Mouse (Mus musculus): ENCODE data around the gene Gpatch8. TPM values are rescaled to one million over a fixed set of nuclear protein-coding genes. Genes with fewer than 3 reads are reported as not detected.

Gene Gpatch8
- total and polyA plus RNA-seq, 3 experiments = 11.5 to 24.7 (median 16.6) TPM

GRCm38 (mm10) chr11:102428981-102429540 is 127.1 kb downstream of the Gpatch8 start:
- Histone ChIP-seq H3K36me3 (replicated peaks in 1 of 2; ENCODE audit: control insufficient read depth in 1 of 2, insufficient read depth in 1 of 2, low read length in 1 of 2) (peaks cover 0 to 11% of the 10 kb centered on the region in 2 experiments), H3K4me1 (ENCODE audit: control insufficient read depth in 1 of 2, insufficient read depth in 2 of 2) (peaks cover 19 to 46% of the 10 kb centered on the region in 2 experiments), H3K27me3 (replicated peaks) (no peaks in the 10 kb centered on the region), H3K4me3 (replicated peaks in 1 of 3; ENCODE audit: low read depth in 2 of 3, low read length in 2 of 3, poor library complexity in 1 of 3) (peak overlapping the region in 1 of 3 experiments; percentile 68), H3K79me2 (replicated peaks; ENCODE audit: control insufficient read depth, extremely low read depth, insufficient read depth, poor library complexity, severe bottlenecking) (no peaks in the 10 kb centered on the region), H3K9me3 (replicated peaks; ENCODE audit: low read length) (no peaks in the 10 kb centered on the region), H3K27ac (ENCODE audit: insufficient read depth, low read depth) (no peak overlapping the region), H3K4me2 (ENCODE audit: insufficient read depth, low read depth, poor library complexity, severe bottlenecking) (no peak overlapping the region), H3K9ac (ENCODE audit: insufficient read depth, low read depth) (no peak overlapping the region)
- in situ Hi-C loops (cut with MboI; ENCODE audit: low pct_ligation_motif_present, low pct_unique_long_range_greater_than_20kb, low sequenced_read_pairs) = no loop called here
- dilution Hi-C loops (cut with MboI; ENCODE audit: extremely low pct_ligation_motif_present, extremely low pct_unique_long_range_greater_than_20kb, low sequenced_read_pairs) = no loop called here
- no peak for DNase-seq (ENCODE audit: extremely low read depth)
- TF ChIP-seq NELFE (IDR thresholded peaks at IDR 0.05; ENCODE audit: low read depth, low read length) (no peak), PAX5 (IDR thresholded peaks at IDR 0.05; ENCODE audit: low read length) (no peak), ZC3H11A (IDR thresholded peaks at IDR 0.05; ENCODE audit: low read depth, low read length) (no peak), JUND (conservative IDR thresholded peaks at IDR 0.05; ENCODE audit: low read depth, low read length) (no peak), HCFC1 (IDR thresholded peaks at IDR 0.05; ENCODE audit: low read depth, low read length) (no peak), SMC3 (IDR thresholded peaks at IDR 0.05; ENCODE audit: low read depth, low read length) (no peak), ZNF384 (IDR thresholded peaks at IDR 0.05; ENCODE audit: low read depth, low read length) (no peak), MYC (IDR thresholded peaks at IDR 0.05; ENCODE audit: low read depth, low read length) (no peak), E2F4 (IDR thresholded peaks at IDR 0.05; ENCODE audit: insufficient replicate concordance, low read depth, low read length) (no peak), MAZ (IDR thresholded peaks at IDR 0.05; ENCODE audit: low read depth, low read length) (no peak), MEF2A (IDR thresholded peaks at IDR 0.05; ENCODE audit: borderline replicate concordance, low read depth, low read length) (no peak), ZMIZ1 (IDR thresholded peaks at IDR 0.05; ENCODE audit: low read depth, low read length) (no peak), MAX (IDR thresholded peaks at IDR 0.05; ENCODE audit: low read length) (no peak), RCOR1 (conservative IDR thresholded peaks at IDR 0.05; ENCODE audit: low read depth, low read length) (no peak), IRF4 (IDR thresholded peaks at IDR 0.05; ENCODE audit: low read depth, low read length) (no peak), NRF1 (IDR thresholded peaks at IDR 0.05; ENCODE audit: low read depth, low read length) (no peak), CTCF (conservative IDR thresholded peaks at IDR 0.05 in 1 of 2, IDR thresholded peaks at IDR 0.05 in 1 of 2; ENCODE audit: low read depth in 2 of 2, low read length in 2 of 2) (no peak), POLR2A (IDR thresholded peaks at IDR 0.05; ENCODE audit: low read depth, low read length) (no peak)

Other genes starting within 250 kb of the Gpatch8 start
- gene Ubtf, start 236.7 kb downstream of the Gpatch8 start, total RNA-seq (2012; rRNA removed) = 126 and 142 TPM in 2 replicates
- gene Ubtf, start 236.7 kb downstream of the Gpatch8 start, total RNA-seq (2014; rRNA removed) = 89.9 and 99.8 TPM in 2 replicates
- gene Ubtf, start 236.7 kb downstream of the Gpatch8 start, polyA plus RNA-seq (2012; ENCODE audit: insufficient read length, low read depth) = 124 and 149 TPM in 2 replicates
- 0.08 TPM in 1 of 2 replicates, not detected in the other for gene Slc4a1, start 190.2 kb downstream of the Gpatch8 start, total RNA-seq (2012; rRNA removed)
- gene Slc4a1, start 190.2 kb downstream of the Gpatch8 start, total RNA-seq (2014; rRNA removed) = 0.04 TPM in 1 of 2 replicates, not detected in the other
- gene Slc4a1, start 190.2 kb downstream of the Gpatch8 start, polyA plus RNA-seq (2012; ENCODE audit: insufficient read length, low read depth) = not detected in 2 replicates
- 9.0 and 16.3 TPM in 2 replicates for gene Rundc3a, start 163.0 kb downstream of the Gpatch8 start, total RNA-seq (2012; rRNA removed)
- 1.3 and 1.4 TPM in 2 replicates for gene Rundc3a, start 163.0 kb downstream of the Gpatch8 start, total RNA-seq (2014; rRNA removed)
- 3.3 and 4.8 TPM in 2 replicates for gene Rundc3a, start 163.0 kb downstream of the Gpatch8 start, polyA plus RNA-seq (2012; ENCODE audit: insufficient read length, low read depth)
- 169 and 199 TPM in 2 replicates for gene Slc25a39, start 148.4 kb downstream of the Gpatch8 start, total RNA-seq (2012; rRNA removed)
- 108 and 112 TPM in 2 replicates for gene Slc25a39, start 148.4 kb downstream of the Gpatch8 start, total RNA-seq (2014; rRNA removed)
- 198 and 226 TPM in 2 replicates for gene Slc25a39, start 148.4 kb downstream of the Gpatch8 start, polyA plus RNA-seq (2012; ENCODE audit: insufficient read length, low read depth)
- gene Grn, start 126.1 kb downstream of the Gpatch8 start, total RNA-seq (2012; rRNA removed) = 106 and 165 TPM in 2 replicates
- 63.7 and 80.6 TPM in 2 replicates for gene Grn, start 126.1 kb downstream of the Gpatch8 start, total RNA-seq (2014; rRNA removed)
- gene Grn, start 126.1 kb downstream of the Gpatch8 start, polyA plus RNA-seq (2012; ENCODE audit: insufficient read length, low read depth) = 420 and 453 TPM in 2 replicates
- gene Fam171a2, start 108.7 kb downstream of the Gpatch8 start, total RNA-seq (2012; rRNA removed) = not detected in 2 replicates
- not detected in 2 replicates for gene Fam171a2, start 108.7 kb downstream of the Gpatch8 start, total RNA-seq (2014; rRNA removed)
- not detected in 2 replicates for gene Fam171a2, start 108.7 kb downstream of the Gpatch8 start, polyA plus RNA-seq (2012; ENCODE audit: insufficient read length, low read depth)
- 2.2 and 3.0 TPM in 2 replicates for gene Itga2b, start 86.3 kb downstream of the Gpatch8 start, total RNA-seq (2012; rRNA removed)
- 0.81 and 0.95 TPM in 2 replicates for gene Itga2b, start 86.3 kb downstream of the Gpatch8 start, total RNA-seq (2014; rRNA removed)
- gene Itga2b, start 86.3 kb downstream of the Gpatch8 start, polyA plus RNA-seq (2012; ENCODE audit: insufficient read length, low read depth) = 2.3 and 3.6 TPM in 2 replicates
- 0.42 TPM in 1 of 2 replicates, not detected in the other for gene Gm11627, start 23.1 kb upstream of the Gpatch8 start, total RNA-seq (2012; rRNA removed)
- gene Gm11627, start 23.1 kb upstream of the Gpatch8 start, total RNA-seq (2014; rRNA removed) = 0.46 and 0.63 TPM in 2 replicates
- 0.38 TPM in 1 of 2 replicates, not detected in the other for gene Gm11627, start 23.1 kb upstream of the Gpatch8 start, polyA plus RNA-seq (2012; ENCODE audit: insufficient read length, low read depth)
- 0.08 and 0.13 TPM in 2 replicates for gene Fzd2, start 48.0 kb upstream of the Gpatch8 start, total RNA-seq (2012; rRNA removed)
- 0.23 and 0.35 TPM in 2 replicates for gene Fzd2, start 48.0 kb upstream of the Gpatch8 start, total RNA-seq (2014; rRNA removed)
- gene Fzd2, start 48.0 kb upstream of the Gpatch8 start, polyA plus RNA-seq (2012; ENCODE audit: insufficient read length, low read depth) = 0.15 and 0.20 TPM in 2 replicates
- not detected in 2 replicates for gene Meioc, start 107.3 kb upstream of the Gpatch8 start, total RNA-seq (2012; rRNA removed)
- not detected in 2 replicates for gene Meioc, start 107.3 kb upstream of the Gpatch8 start, total RNA-seq (2014; rRNA removed)
- gene Meioc, start 107.3 kb upstream of the Gpatch8 start, polyA plus RNA-seq (2012; ENCODE audit: insufficient read length, low read depth) = not detected in 2 replicates
- 43.4 and 45.4 TPM in 2 replicates for gene Ccdc43, start 141.4 kb upstream of the Gpatch8 start, total RNA-seq (2012; rRNA removed)
- gene Ccdc43, start 141.4 kb upstream of the Gpatch8 start, total RNA-seq (2014; rRNA removed) = 56.4 and 59.8 TPM in 2 replicates
- 52.7 and 53.4 TPM in 2 replicates for gene Ccdc43, start 141.4 kb upstream of the Gpatch8 start, polyA plus RNA-seq (2012; ENCODE audit: insufficient read length, low read depth)
- gene Adam11, start 205.0 kb upstream of the Gpatch8 start, total RNA-seq (2012; rRNA removed) = not detected in 2 replicates
- gene Adam11, start 205.0 kb upstream of the Gpatch8 start, total RNA-seq (2014; rRNA removed) = not detected in 2 replicates
- gene Adam11, start 205.0 kb upstream of the Gpatch8 start, polyA plus RNA-seq (2012; ENCODE audit: insufficient read length, low read depth) = not detected in 2 replicates

All from CH12.LX (cell line).